Mouse (Mus musculus): ENCODE data around the gene Hfe. TPM values are rescaled to one million over a fixed set of nuclear protein-coding genes. Genes with fewer than 3 reads are reported as not detected.

The Hfe gene
- 1 to 10 TPM; 2.4 to 3.1 TPM for total RNA-seq (2021)
- long read RNA-seq, experiment 1, partial matches to known transcripts, result 0 of 3 reads
- long read RNA-seq, experiment 1, other reads (novel, unspliced or antisense), result 2 of 3 reads
- long read RNA-seq, experiment 2, partial matches to known transcripts, result 0 of 6 reads
- long read RNA-seq, experiment 2, other reads (novel, unspliced or antisense), result 2 of 6 reads

- peak in 1 of 2 experiments; percentile 31 for DNase-seq (ENCODE audit: extremely low spot score in 1 of 2, low spot score in 2 of 2)
- TF ChIP-seq CTCF (IDR thresholded peaks at IDR 0.05), result no peak
- Histone ChIP-seq H3K4me3 (peak within 1 kb of the TSS; percentile 56), H3K27ac (peak within 1 kb of the TSS; percentile 47; the same call in 1 of the 2 replicates)
- intact Hi-C loops (cut with DNase I), result no loop called here
These were observed at the start of gene Hfe for GRCm38 (mm10) chr13:23710374-23711089. Gene Hfe, minus strand, starts transcription at chr13:23710854.

- no peak overlapping the region for H3K4me3 ChIP-seq
- no peak for DNase-seq (ENCODE audit: extremely low spot score in 1 of 2, low spot score in 2 of 2)
- intact Hi-C loops (cut with DNase I), result loop anchor here (5.0 kb wide), 3 partner anchors 178 to 1718 kb away; partner anchors contain the start of genes Abt1, Hist1h2ag, Hist1h2bj and Hist1h4d
- H3K27ac ChIP-seq, result peak overlapping the region; percentile 87; the same call in 1 of the 2 replicates
- TF ChIP-seq CTCF (IDR thresholded peaks at IDR 0.05), result no peak
These were observed 49.2 kb upstream of the Hfe start for GRCm38 (mm10) chr13:23759916-23760239.

GRCm38 (mm10) chr13:23759251-23759771 lies 48.7 kb upstream of the Hfe start:
- no peak for TF ChIP-seq CTCF (IDR thresholded peaks at IDR 0.05)
- Histone ChIP-seq H3K27ac (no peak overlapping the region), H3K4me3 (no peak overlapping the region)
- intact Hi-C loops (cut with DNase I), result no loop called here
- DNase-seq (ENCODE audit: extremely low spot score in 1 of 2, low spot score in 2 of 2), result no peak

GRCm38 (mm10) chr13:23757921-23758320 lies 47.3 kb upstream of the Hfe start:
- intact Hi-C loops (cut with DNase I), result no loop called here

GRCm38 (mm10) chr13:23757211-23757773 lies 46.6 kb upstream of the Hfe start:
- peak overlapping the region; percentile 40 for H3K4me3 ChIP-seq
- intact Hi-C loops (cut with DNase I), result no loop called here
- no peak for DNase-seq (ENCODE audit: extremely low spot score in 1 of 2, low spot score in 2 of 2)
- H3K27ac ChIP-seq, result peak overlapping the region; percentile 75
- no peak for TF ChIP-seq CTCF (IDR thresholded peaks at IDR 0.05)

More at GRCm38 (mm10) chr13:23757921-23758320, 47.3 kb upstream of the Hfe start:
- no peak for DNase-seq (ENCODE audit: extremely low spot score in 1 of 2, low spot score in 2 of 2)
- no peak for TF ChIP-seq CTCF (IDR thresholded peaks at IDR 0.05)
- no peak overlapping the region for H3K4me3 ChIP-seq
- no peak overlapping the region for H3K27ac ChIP-seq

GRCm38 (mm10) chr13:23756790-23757189 lies 46.1 kb upstream of the Hfe start, which contains the start of gene Hist1h4b:
Gene Hist1h4b, plus strand, starts transcription at chr13:23757013.
- intact Hi-C loops (cut with DNase I), result no loop called here
- peak; percentile 82 to 88 for DNase-seq (ENCODE audit: extremely low spot score in 1 of 2, low spot score in 2 of 2)
- H3K27ac ChIP-seq, result peak within 1 kb of the TSS; percentile 75
- TF ChIP-seq CTCF (IDR thresholded peaks at IDR 0.05), result no peak
- H3K4me3 ChIP-seq, result peak within 1 kb of the TSS; percentile 40

- no peak overlapping the region for H3K4me3 ChIP-seq
- intact Hi-C loops (cut with DNase I), result loop anchor here (5.0 kb wide), 1 partner anchor 2003 kb away; the partner anchor contains the start of genes Hist1h2ak, Hist1h2bn and Hist1h4k
- DNase-seq (ENCODE audit: extremely low spot score in 1 of 2, low spot score in 2 of 2), result no peak
- H3K27ac ChIP-seq, result no peak overlapping the region
- no peak for TF ChIP-seq CTCF (IDR thresholded peaks at IDR 0.05)
These were observed 44.3 kb upstream of the Hfe start for GRCm38 (mm10) chr13:23755000-23755399.

GRCm38 (mm10) chr13:23753314-23754078 lies 42.8 kb upstream of the Hfe start:
- no peak for DNase-seq (ENCODE audit: extremely low spot score in 1 of 2, low spot score in 2 of 2)
- TF ChIP-seq CTCF (IDR thresholded peaks at IDR 0.05), result no peak
- intact Hi-C loops (cut with DNase I), result loop anchor here (5.0 kb wide), 1 partner anchor 2001 kb away; the partner anchor contains the start of genes Hist1h2ak, Hist1h2bn and Hist1h4k

GRCm38 (mm10) chr13:23752742-23753172 lies 42.1 kb upstream of the Hfe start:
- no peak for TF ChIP-seq CTCF (IDR thresholded peaks at IDR 0.05)
- intact Hi-C loops (cut with DNase I), result loop anchor here (5.0 kb wide), 1 partner anchor 2000 kb away; the partner anchor contains the start of genes Hist1h2ak, Hist1h2bn and Hist1h4k
- Histone ChIP-seq H3K4me3 (no peak overlapping the region), H3K27ac (no peak overlapping the region)
- no peak for DNase-seq (ENCODE audit: extremely low spot score in 1 of 2, low spot score in 2 of 2)

More at GRCm38 (mm10) chr13:23753314-23754078, 42.8 kb upstream of the Hfe start:
- no peak overlapping the region for H3K4me3 ChIP-seq
- H3K27ac ChIP-seq, result no peak overlapping the region

- H3K27ac ChIP-seq, result peak within 1 kb of the TSS; percentile 88
- intact Hi-C loops (cut with DNase I), result loop anchor here (5.0 kb wide), 1 partner anchor 2000 kb away; the partner anchor contains the start of genes Hist1h2ak, Hist1h2bn and Hist1h4k
- peak; percentile 89 to 93 for DNase-seq (ENCODE audit: extremely low spot score in 1 of 2, low spot score in 2 of 2)
- peak within 1 kb of the TSS; percentile 48 for H3K4me3 ChIP-seq
- peak; percentile 1; the same call in 1 of the 2 replicates for TF ChIP-seq CTCF (IDR thresholded peaks at IDR 0.05)
These were observed 41.5 kb upstream of the Hfe start, which contains the start of gene Hist1h3b for GRCm38 (mm10) chr13:23752067-23752741. Gene Hist1h3b, plus strand, starts transcription at chr13:23752267.

All from left cerebral cortex, adult 2 months (tissue).